Mouse (Mus musculus) olfactory bulb, adult 2 months (tissue): ENCODE measurements around the gene Itga6.

Experiments
- CTCF ChIP-seq: fragments of 200-500 bp; IDR thresholded peaks from 2 replicates; pipeline ENCODE4 v1.5.1; 2012; ENCODE audit warnings: low read depth, mild to moderate bottlenecking, low read length, moderate library complexity; ENCODE audit not compliant: insufficient read depth
- POLR2A ChIP-seq: fragments of 200-500 bp; IDR thresholded peaks from 2 replicates; pipeline ENCODE4 v1.6.1; 2012; ENCODE audit warnings: mild to moderate bottlenecking, low read depth, low read length, moderate library complexity; ENCODE audit not compliant: insufficient read depth

DNA sequence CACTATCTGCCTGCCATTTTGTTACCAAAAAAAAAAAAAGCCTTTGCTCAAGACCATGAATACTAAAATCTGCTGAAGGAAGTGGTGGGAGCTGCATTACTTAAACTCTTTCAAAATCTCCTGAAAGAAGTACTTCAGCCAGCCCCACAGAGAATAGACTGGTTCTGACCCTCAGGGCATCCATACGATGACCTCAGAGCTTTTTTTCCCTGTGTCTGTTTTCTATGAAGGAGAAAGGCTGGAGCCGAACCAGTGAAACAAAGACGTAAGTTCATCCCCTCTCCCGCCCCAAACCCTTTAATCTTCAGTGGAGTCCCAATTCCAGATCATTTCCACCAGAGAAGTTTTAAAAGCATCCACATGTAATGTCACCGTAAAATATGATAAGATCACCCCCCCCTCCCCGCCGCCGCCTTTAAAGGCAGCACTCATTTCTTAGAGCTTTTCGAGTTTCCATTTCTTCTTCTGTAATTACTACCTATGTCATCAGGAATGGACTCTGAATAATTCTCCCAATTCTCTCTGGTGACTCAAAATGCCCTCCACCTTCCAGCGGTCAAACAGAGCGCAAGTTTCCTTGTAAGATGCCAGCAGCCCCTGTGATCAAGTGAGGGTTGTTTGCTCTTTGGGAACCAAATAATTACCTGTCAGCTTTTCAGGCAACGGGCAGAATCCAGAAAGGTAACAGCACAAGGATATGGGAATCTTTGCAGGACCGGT lies 4.1 kb downstream of the Itga6 start:
- TF ChIP-seq POLR2A (no peak), CTCF (no peak)
